Mouse (Mus musculus): ENCODE results near the gene Zfp3.

GRCm38 (mm10) chr11:70763582-70763935 is 450 bp upstream of the Zfp3 start:
- TF ChIP-seq CTCF (IDR thresholded peaks at IDR 0.05; ENCODE audit: control insufficient read depth, insufficient read depth, insufficient read length), result no peak
- no peak for TF ChIP-seq USF1 (IDR thresholded peaks at IDR 0.05; ENCODE audit: low read depth)
- no peak for TF ChIP-seq MYOG (IDR thresholded peaks at IDR 0.05; ENCODE audit: control insufficient read depth, extremely low read depth, insufficient read length)
- no peak for TF ChIP-seq MAX (IDR thresholded peaks at IDR 0.05)

Measured in C2C12 (cell line).